Mouse (Mus musculus): ENCODE results near the gene Stn1. TPM values are rescaled to one million over a fixed set of nuclear protein-coding genes. Genes with fewer than 3 reads are reported as not detected.

Gene Stn1
- polyA plus RNA-seq, 1 experiment from 2014 or later: 30.8 TPM

DNA sequence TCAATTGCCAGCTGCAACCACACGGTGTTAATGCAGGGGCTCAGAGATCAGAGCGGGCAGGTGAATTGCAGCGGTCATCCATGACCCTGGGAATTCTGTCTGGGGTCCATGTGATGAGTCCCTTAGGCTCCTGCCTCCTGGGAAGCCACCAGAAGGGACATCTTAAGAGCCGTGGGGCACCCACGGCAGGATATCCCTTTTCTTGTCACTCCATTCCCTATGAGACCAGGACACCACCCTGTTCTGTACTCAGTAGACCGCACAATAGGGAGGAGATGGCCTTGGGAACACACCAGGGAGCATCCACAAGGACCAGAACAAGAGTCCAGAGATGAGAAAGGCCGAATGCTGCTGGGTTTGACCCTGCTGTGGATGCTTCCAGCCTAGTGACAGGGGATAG lies 84.0 kb downstream of the Stn1 start:
- Histone ChIP-seq H3K9me3 (no peaks in the 10 kb centered on the region), H3K4me1 (peaks cover 9% of the 10 kb centered on the region), H3K27ac (no peak overlapping the region), H3K36me3 (replicated peaks) (no peaks in the 10 kb centered on the region), H3K4me3 (no peak overlapping the region), H3K27me3 (replicated peaks) (no peaks in the 10 kb centered on the region), H3K4me2 (no peak overlapping the region), H3K9ac (no peak overlapping the region)
- ATAC-seq (replicated peaks): no peak
- whole genome bisulfite sequencing: 71% methylated on average over 7 of the region's 7 CpGs

DNA sequence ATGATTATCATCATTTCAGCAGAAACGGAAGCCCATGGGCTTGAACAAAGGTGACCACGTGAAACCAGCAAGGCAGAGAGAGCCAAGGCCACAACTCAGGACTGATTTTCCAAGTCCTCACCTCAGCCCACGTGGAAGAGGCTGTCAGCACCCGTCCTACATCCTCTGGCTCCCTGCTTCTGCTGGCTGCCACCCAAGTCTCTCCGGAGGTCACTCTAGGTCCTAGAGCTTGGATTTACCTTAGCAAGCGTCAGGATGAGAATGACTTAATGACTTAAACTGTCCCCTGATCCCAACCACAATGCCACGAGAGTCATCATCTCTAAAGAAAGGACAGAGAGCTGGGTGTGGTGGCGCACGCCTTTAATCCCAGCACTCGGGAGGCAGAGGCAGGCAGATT lies 84.6 kb downstream of the Stn1 start:
- peaks cover 9% of the 10 kb centered on the region for H3K4me1 ChIP-seq
- no peak overlapping the region for H3K27ac ChIP-seq
- no peaks in the 10 kb centered on the region for H3K9me3 ChIP-seq
- ATAC-seq (replicated peaks): no peak
- no peak overlapping the region for H3K4me3 ChIP-seq
- H3K27me3 ChIP-seq (replicated peaks): no peaks in the 10 kb centered on the region
- no peak overlapping the region for H3K9ac ChIP-seq
- WGBS: 92% methylated on average over 10 of the region's 10 CpGs
- H3K36me3 ChIP-seq (replicated peaks): no peaks in the 10 kb centered on the region
- H3K4me2 ChIP-seq: no peak overlapping the region

DNA sequence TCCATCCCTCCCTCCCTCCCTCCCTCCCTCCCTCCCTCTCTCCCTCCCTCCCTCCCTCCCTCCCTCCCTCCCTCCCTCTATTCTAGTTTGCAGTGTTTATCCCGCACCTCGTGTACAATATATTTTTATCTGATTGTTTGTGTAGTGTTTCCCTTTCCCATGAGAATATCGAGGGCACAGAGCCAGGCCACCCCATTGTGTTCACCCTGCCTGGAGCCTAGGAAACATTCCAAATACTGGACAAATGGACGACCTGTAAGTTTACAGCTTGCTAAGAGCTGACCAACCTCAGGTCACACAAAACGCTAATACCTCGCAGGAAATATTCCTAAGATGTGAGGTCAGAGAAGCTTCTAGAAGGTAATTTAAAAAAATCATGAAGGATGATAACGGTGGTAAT lies 85.1 kb downstream of the Stn1 start:
- H3K9ac ChIP-seq: no peak overlapping the region
- no peaks in the 10 kb centered on the region for H3K36me3 ChIP-seq (replicated peaks)
- H3K4me2 ChIP-seq: no peak overlapping the region
- no peak overlapping the region for H3K27ac ChIP-seq
- no peak overlapping the region for H3K4me3 ChIP-seq
- no peaks in the 10 kb centered on the region for H3K9me3 ChIP-seq
- no peaks in the 10 kb centered on the region for H3K27me3 ChIP-seq (replicated peaks)
- peaks cover 9% of the 10 kb centered on the region for H3K4me1 ChIP-seq
- no peak for ATAC-seq (replicated peaks)
- 83% methylated on average over 7 of the region's 7 CpGs for WGBS

DNA sequence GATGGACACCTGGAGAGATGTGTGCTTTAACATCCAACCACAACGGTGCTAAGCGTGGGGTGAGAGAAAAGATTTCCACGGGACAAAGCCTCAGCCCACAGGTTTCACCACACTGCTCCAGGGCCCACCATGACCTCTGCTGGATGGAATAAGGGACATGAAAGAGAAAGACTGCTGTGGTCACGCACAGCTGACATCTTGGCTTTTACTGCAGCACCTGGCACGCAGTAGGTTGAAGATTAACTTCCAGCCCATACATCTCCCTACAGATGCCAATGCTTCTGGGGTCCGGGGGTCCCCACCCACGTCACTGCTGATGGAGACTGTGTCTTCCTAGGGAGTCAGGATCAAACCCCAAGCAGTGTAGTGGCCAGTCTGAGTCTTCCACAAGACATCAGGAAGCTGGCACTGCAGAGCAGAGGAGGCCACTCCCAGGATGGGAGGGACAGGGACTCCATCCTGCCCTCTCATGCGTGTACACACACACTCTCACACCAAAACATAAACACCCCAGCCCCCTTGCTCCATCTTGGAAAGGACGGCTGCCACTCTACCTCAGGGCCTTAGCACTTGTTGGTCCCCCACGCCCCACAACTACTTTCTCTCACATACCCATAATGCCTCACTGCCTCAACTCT lies 85.7 kb downstream of the Stn1 start:
- no peak overlapping the region for H3K27ac ChIP-seq
- no peak overlapping the region for H3K4me3 ChIP-seq
- peaks cover 15% of the 10 kb centered on the region for H3K4me1 ChIP-seq
- H3K36me3 ChIP-seq (replicated peaks): no peaks in the 10 kb centered on the region
- no peak overlapping the region for H3K4me2 ChIP-seq
- no peaks in the 10 kb centered on the region for H3K27me3 ChIP-seq (replicated peaks)
- H3K9me3 ChIP-seq: no peaks in the 10 kb centered on the region
- ATAC-seq (replicated peaks): no peak
- no peak overlapping the region for H3K9ac ChIP-seq
- 76% methylated on average over 10 of the region's 10 CpGs for WGBS

Other genes starting within 250 kb of the Stn1 start
- 2.3 TPM in 2 replicates for gene Sh3pxd2a, start 73.1 kb downstream of the Stn1 start, polyA plus RNA-seq (2015; fragmentation: Nextera tagmentation; extraction: Ambion mirVana)
- 6.1 and 6.2 TPM in 2 replicates for gene Slk, start 42.2 kb upstream of the Stn1 start, polyA plus RNA-seq (2015; fragmentation: Nextera tagmentation; extraction: Ambion mirVana)
- gene Col17a1, start 154.6 kb upstream of the Stn1 start, polyA plus RNA-seq (2015; fragmentation: Nextera tagmentation; extraction: Ambion mirVana): 0.24 and 0.40 TPM in 2 replicates
- 141 and 142 TPM in 2 replicates for gene Sfr1, start 194.2 kb upstream of the Stn1 start, polyA plus RNA-seq (2015; fragmentation: Nextera tagmentation; extraction: Ambion mirVana)